Mouse (Mus musculus): ENCODE data around the gene Zfp12. TPM values are rescaled to one million over a fixed set of nuclear protein-coding genes. Genes with fewer than 3 reads are reported as not detected.

The Zfp12 gene
- polyA plus RNA-seq, 1 experiment from 2014 or later, result 1.6 TPM

- 91% methylated on average over 26 of the region's 26 CpGs for WGBS (ENCODE audit: insufficient replicate concordance)
- no peaks in the 10 kb centered on the region for H3K9me3 ChIP-seq (replicated peaks)
- H3K4me1 ChIP-seq (replicated peaks), result no peaks in the 10 kb centered on the region
- no peak overlapping the region for H3K9ac ChIP-seq
- no peak overlapping the region for H3K27ac ChIP-seq (replicated peaks)
- H3K4me3 ChIP-seq (replicated peaks), result no peak overlapping the region
- ATAC-seq (ENCODE audit: insufficient read depth), result no peak
- H3K27me3 ChIP-seq, result no peaks in the 10 kb centered on the region
- H3K4me2 ChIP-seq, result no peak overlapping the region
- peaks cover 62% of the 10 kb centered on the region for H3K36me3 ChIP-seq (replicated peaks)
These were observed 10.0 kb downstream of the Zfp12 start for GRCm38 (mm10) chr5:143244926-143245325.

- Histone ChIP-seq H3K9ac (no peak overlapping the region), H3K4me1 (replicated peaks) (peaks cover 13% of the 10 kb centered on the region), H3K4me3 (replicated peaks) (no peak overlapping the region), H3K4me2 (no peak overlapping the region), H3K27me3 (peaks cover 67% of the 10 kb centered on the region), H3K27ac (replicated peaks) (no peak overlapping the region), H3K36me3 (replicated peaks) (no peaks in the 10 kb centered on the region), H3K9me3 (replicated peaks) (no peaks in the 10 kb centered on the region)
- ATAC-seq (ENCODE audit: insufficient read depth), result no peak
- 40% methylated on average over 6 of the region's 6 CpGs for WGBS (ENCODE audit: insufficient replicate concordance)
These were observed 17.1 kb downstream of the Zfp12 start for GRCm38 (mm10) chr5:143252039-143252438.

GRCm38 (mm10) chr5:143252791-143253185, 17.8 kb downstream of the Zfp12 start:
- Histone ChIP-seq H3K4me2 (no peak overlapping the region), H3K9me3 (replicated peaks) (no peaks in the 10 kb centered on the region), H3K4me3 (replicated peaks) (no peak overlapping the region), H3K36me3 (replicated peaks) (no peaks in the 10 kb centered on the region), H3K27ac (replicated peaks) (no peak overlapping the region), H3K9ac (no peak overlapping the region), H3K4me1 (replicated peaks) (peaks cover 13% of the 10 kb centered on the region), H3K27me3 (peaks cover 75% of the 10 kb centered on the region)
- 15% methylated on average over 18 of the region's 18 CpGs for WGBS (ENCODE audit: insufficient replicate concordance)
- no peak for ATAC-seq (ENCODE audit: insufficient read depth)

- no peaks in the 10 kb centered on the region for H3K9me3 ChIP-seq (replicated peaks)
- ATAC-seq (ENCODE audit: insufficient read depth), result no peak
- H3K4me3 ChIP-seq (replicated peaks), result peak overlapping the region; percentile 34
- peaks cover 80% of the 10 kb centered on the region for H3K27me3 ChIP-seq
- 5% methylated on average over 103 of the region's 103 CpGs for WGBS (ENCODE audit: insufficient replicate concordance)
- H3K27ac ChIP-seq (replicated peaks), result no peak overlapping the region
- H3K36me3 ChIP-seq (replicated peaks), result no peaks in the 10 kb centered on the region
- peaks cover 13% of the 10 kb centered on the region for H3K4me1 ChIP-seq (replicated peaks)
- no peak overlapping the region for H3K9ac ChIP-seq
- H3K4me2 ChIP-seq, result peak overlapping the region; percentile 54
These were observed 18.4 kb downstream of the Zfp12 start for GRCm38 (mm10) chr5:143253186-143253880.

- H3K4me1 ChIP-seq (replicated peaks), result peaks cover 13% of the 10 kb centered on the region
- H3K27ac ChIP-seq (replicated peaks), result no peak overlapping the region
- peak overlapping the region; percentile 34 for H3K4me3 ChIP-seq (replicated peaks)
- no peaks in the 10 kb centered on the region for H3K9me3 ChIP-seq (replicated peaks)
- no peaks in the 10 kb centered on the region for H3K36me3 ChIP-seq (replicated peaks)
- no peak for ATAC-seq (ENCODE audit: insufficient read depth)
- peak overlapping the region; percentile 54 for H3K4me2 ChIP-seq
- peaks cover 84% of the 10 kb centered on the region for H3K27me3 ChIP-seq
- no peak overlapping the region for H3K9ac ChIP-seq
- 5% methylated on average over 81 of the region's 81 CpGs for WGBS (ENCODE audit: insufficient replicate concordance)
These were observed 19.0 kb downstream of the Zfp12 start for GRCm38 (mm10) chr5:143253881-143254486.

- Histone ChIP-seq H3K4me2 (no peak overlapping the region), H3K4me1 (replicated peaks) (peaks cover 13% of the 10 kb centered on the region), H3K27me3 (peaks cover 84% of the 10 kb centered on the region), H3K4me3 (replicated peaks) (no peak overlapping the region), H3K36me3 (replicated peaks) (no peaks in the 10 kb centered on the region), H3K9me3 (replicated peaks) (no peaks in the 10 kb centered on the region), H3K27ac (replicated peaks) (no peak overlapping the region), H3K9ac (no peak overlapping the region)
- ATAC-seq (ENCODE audit: insufficient read depth), result no peak
- 6% methylated on average over 66 of the region's 66 CpGs for WGBS (ENCODE audit: insufficient replicate concordance)
These were observed 19.6 kb downstream of the Zfp12 start for GRCm38 (mm10) chr5:143254487-143255130.

- H3K36me3 ChIP-seq (replicated peaks), result no peaks in the 10 kb centered on the region
- H3K4me1 ChIP-seq (replicated peaks), result peaks cover 13% of the 10 kb centered on the region
- H3K27me3 ChIP-seq, result peaks cover 84% of the 10 kb centered on the region
- H3K9ac ChIP-seq, result no peak overlapping the region
- no peak overlapping the region for H3K4me2 ChIP-seq
- no peak for ATAC-seq (ENCODE audit: insufficient read depth)
- 8% methylated on average over 24 of the region's 24 CpGs for whole genome bisulfite sequencing (ENCODE audit: insufficient replicate concordance)
- no peaks in the 10 kb centered on the region for H3K9me3 ChIP-seq (replicated peaks)
- no peak overlapping the region for H3K4me3 ChIP-seq (replicated peaks)
- H3K27ac ChIP-seq (replicated peaks), result no peak overlapping the region
These were observed 20.2 kb downstream of the Zfp12 start for GRCm38 (mm10) chr5:143255131-143255519.

- Histone ChIP-seq H3K4me3 (replicated peaks) (no peak overlapping the region), H3K27ac (replicated peaks) (no peak overlapping the region), H3K27me3 (peaks cover 79% of the 10 kb centered on the region), H3K36me3 (replicated peaks) (no peaks in the 10 kb centered on the region), H3K4me2 (no peak overlapping the region), H3K9ac (no peak overlapping the region), H3K9me3 (replicated peaks) (no peaks in the 10 kb centered on the region), H3K4me1 (replicated peaks) (peaks cover 13% of the 10 kb centered on the region)
- ATAC-seq (ENCODE audit: insufficient read depth), result no peak
- 56% methylated on average over 5 of the region's 5 CpGs for WGBS (ENCODE audit: insufficient replicate concordance)
These were observed 20.8 kb downstream of the Zfp12 start for GRCm38 (mm10) chr5:143255802-143256201.

- no peaks in the 10 kb centered on the region for H3K4me1 ChIP-seq (replicated peaks)
- no peak overlapping the region for H3K4me2 ChIP-seq
- H3K9me3 ChIP-seq (replicated peaks), result no peaks in the 10 kb centered on the region
- H3K27me3 ChIP-seq, result peaks cover 21% of the 10 kb centered on the region
- H3K4me3 ChIP-seq (replicated peaks), result no peak overlapping the region
- H3K27ac ChIP-seq (replicated peaks), result no peak overlapping the region
- H3K9ac ChIP-seq, result no peak overlapping the region
- ATAC-seq (ENCODE audit: insufficient read depth), result no peak
- WGBS (ENCODE audit: insufficient replicate concordance), result 70% methylated on average over 8 of the region's 8 CpGs
- H3K36me3 ChIP-seq (replicated peaks), result no peaks in the 10 kb centered on the region
These were observed 26.7 kb downstream of the Zfp12 start for GRCm38 (mm10) chr5:143261636-143262035.

- no peaks in the 10 kb centered on the region for H3K9me3 ChIP-seq (replicated peaks)
- no peaks in the 10 kb centered on the region; the same call in 1 of the 2 replicates for H3K4me1 ChIP-seq (replicated peaks)
- 76% methylated on average over 10 of the region's 10 CpGs for WGBS (ENCODE audit: insufficient replicate concordance)
- ATAC-seq (ENCODE audit: insufficient read depth), result no peak
- H3K27me3 ChIP-seq, result peaks cover 10% of the 10 kb centered on the region; the same call in 1 of the 2 replicates
- H3K27ac ChIP-seq (replicated peaks), result no peak overlapping the region
- H3K36me3 ChIP-seq (replicated peaks), result no peaks in the 10 kb centered on the region
- H3K4me3 ChIP-seq (replicated peaks), result no peak overlapping the region
- H3K4me2 ChIP-seq, result no peak overlapping the region
- H3K9ac ChIP-seq, result no peak overlapping the region
These were observed 29.7 kb downstream of the Zfp12 start for GRCm38 (mm10) chr5:143264689-143265088.

GRCm38 (mm10) chr5:143265409-143265808, 30.4 kb downstream of the Zfp12 start:
- Histone ChIP-seq H3K9ac (no peak overlapping the region), H3K4me3 (replicated peaks) (no peak overlapping the region), H3K36me3 (replicated peaks) (no peaks in the 10 kb centered on the region), H3K9me3 (replicated peaks) (no peaks in the 10 kb centered on the region), H3K4me2 (no peak overlapping the region), H3K27me3 (peaks cover 15% of the 10 kb centered on the region), H3K27ac (replicated peaks) (no peak overlapping the region), H3K4me1 (replicated peaks) (peaks cover 5% of the 10 kb centered on the region)
- 14% methylated on average over 1 of the region's 1 CpGs for WGBS (ENCODE audit: insufficient replicate concordance)
- no peak for ATAC-seq (ENCODE audit: insufficient read depth)

Data from liver, embryonic 15.5 days (tissue).